ENCODE assay signal across 18 mouse cellular contexts in genomic region chr13:15472712-15473111, GRCm38 (mm10). TPM values are rescaled to one million over a fixed set of nuclear protein-coding genes. Genes with fewer than 3 reads are reported as not detected.
"Had no signal": no experiment of that assay in that cellular context is flagged by ENCODE, and none has a peak within 500 bp of the region (broad histone marks: within the 10 kb centered on the region; RNA-seq: fewer than 3 reads in every experiment).

No protein-coding gene starts in this region.

- H3K4me3 ChIP-seq: limb, embryonic 15.5 days; liver, embryonic 12.5 days; lung, embryonic 15.5 days; midbrain, embryonic 12.5 days; neural tube, embryonic 13.5 days had no signal

- H3K27me3 ChIP-seq: limb, embryonic 15.5 days; liver, embryonic 12.5 days; lung, embryonic 15.5 days; midbrain, embryonic 12.5 days; neural tube, embryonic 13.5 days had no signal

- H3K9ac ChIP-seq: limb, embryonic 15.5 days; liver, embryonic 12.5 days; lung, embryonic 15.5 days; midbrain, embryonic 12.5 days; neural tube, embryonic 13.5 days had no signal

- DNase-seq: kidney, adult 9 months; kidney, postnatal 36 days; layer of hippocampus, adult 9-11 months; layer of hippocampus, postnatal 36 days; lung, postnatal 14 days; retina, postnatal 1 day; right cerebral cortex, postnatal 4 days; spleen, adult 18-20 months; thymus, adult 18-20 months; thymus, postnatal 25 days had no signal

- H3K27ac ChIP-seq: kidney, postnatal 0 days; limb, embryonic 15.5 days; liver, embryonic 12.5 days; lung, embryonic 15.5 days; midbrain, embryonic 12.5 days; neural tube, embryonic 13.5 days had no signal

- H3K4me1 ChIP-seq: liver, embryonic 12.5 days had no signal

- H3K36me3 ChIP-seq: limb, embryonic 15.5 days; liver, embryonic 12.5 days; lung, embryonic 15.5 days; midbrain, embryonic 12.5 days; neural tube, embryonic 13.5 days had no signal

- ATAC-seq: liver, embryonic 12.5 days; midbrain, embryonic 16.5 days had no signal

RNA-seq across cellular contexts. Expression of gene Gli3, which starts 9.7 kb away (rescaled TPM):
- total RNA-seq: megakaryocyte-erythroid progenitor cell, adult 5-6 weeks had no signal
